Comparison of ENCODE assay signal across 8 mouse cellular contexts in genomic region chr14:118910332-118911222, GRCm38 (mm10). TPM values are rescaled to one million over a fixed set of nuclear protein-coding genes. Genes with fewer than 3 reads are reported as not detected.
DNase-seq lines count a peak whose midpoint lies in the region; ATAC-seq lines count a peak whose summit lies in the region.

No protein-coding gene starts in this region.

- H3K4me2 ChIP-seq in forebrain, embryonic 12.5 days, result no peak overlapping the region

- H3K27me3 ChIP-seq in forebrain, embryonic 10.5 days (ENCODE audit: poor library complexity, severe bottlenecking), result no peaks in the 10 kb centered on the region
- no peaks in the 10 kb centered on the region for H3K27me3 ChIP-seq in forebrain, embryonic 12.5 days

- ATAC-seq in forebrain, embryonic 12.5 days (ENCODE audit: low FRiP score), result no peak
- ATAC-seq in hematopoietic stem cell, adult 5-6 weeks (replicated peaks in 1 of 2; ENCODE audit: insufficient read depth in 1 of 2, low FRiP score in 2 of 2, low TSS enrichment in 1 of 2, low read depth in 1 of 2, poor library complexity in 2 of 2, severe bottlenecking in 2 of 2), result peak; percentile 74 to 79

- H3K4me3 ChIP-seq in forebrain, embryonic 10.5 days, result no peak overlapping the region
- H3K4me3 ChIP-seq in forebrain, embryonic 12.5 days (replicated peaks), result no peak overlapping the region

- H3K4me1 ChIP-seq in forebrain, embryonic 10.5 days, result peaks cover 2% of the 10 kb centered on the region; the same call in 1 of the 2 replicates
- H3K4me1 ChIP-seq in forebrain, embryonic 12.5 days, result no peaks in the 10 kb centered on the region

- peaks cover 95% of the 10 kb centered on the region for H3K36me3 ChIP-seq in forebrain, embryonic 10.5 days (replicated peaks)
- peaks cover 75% of the 10 kb centered on the region for H3K36me3 ChIP-seq in forebrain, embryonic 12.5 days (replicated peaks)

- H3K9me3 ChIP-seq in forebrain, embryonic 10.5 days, result no peaks in the 10 kb centered on the region
- no peaks in the 10 kb centered on the region for H3K9me3 ChIP-seq in forebrain, embryonic 12.5 days

- no peak overlapping the region for H3K27ac ChIP-seq in forebrain, embryonic 10.5 days
- no peak overlapping the region for H3K27ac ChIP-seq in forebrain, embryonic 12.5 days

- H3K9ac ChIP-seq in forebrain, embryonic 12.5 days, result no peak overlapping the region

- peak; percentile 33 for DNase-seq in forebrain, embryonic 10.5 days (ENCODE audit: extremely low spot score, low spot score)
- peak; percentile 45 for DNase-seq in cerebellum, adult 9-10 months
- peak; percentile 39 to 70 for DNase-seq in frontal cortex, postnatal 10 days (ENCODE audit: low spot score in 2 of 2)
- DNase-seq in layer of hippocampus, postnatal 14 days (ENCODE audit: low spot score in 2 of 2), result peak; percentile 59 to 80
- peak; percentile 83 for DNase-seq in lung, postnatal 14 days
- peak; percentile 81 to 84 for DNase-seq in right cerebral cortex, adult 2 months (ENCODE audit: low spot score in 2 of 2)

- WGBS in forebrain, embryonic 10.5 days, result 72% methylated on average over 29 of the region's 29 CpGs
- WGBS in forebrain, embryonic 12.5 days, result 73% methylated on average over 29 of the region's 29 CpGs

RNA-seq across cellular contexts. Expression of gene Dzip1, which starts 14.7 kb away (rescaled TPM):
- polyA plus RNA-seq in forebrain, embryonic 10.5 days (2016; fragmentation: Nextera tagmentation; extraction: Ambion mirVana), result 13.0 and 13.9 TPM in 2 replicates
- polyA plus RNA-seq in forebrain, embryonic 12.5 days (2016; fragmentation: Nextera tagmentation; extraction: Ambion mirVana), result 31.3 and 32.1 TPM in 2 replicates
- total RNA-seq in hematopoietic stem cell, adult 5-6 weeks (2017), result 4.7 and 7.8 TPM in 2 replicates
- total RNA-seq in layer of hippocampus, postnatal 14 days (2021), result 100 to 1,000 TPM in 1 of 2 experiments, 10 to 100 TPM in 1; 92.5 to 103 TPM

RNA-seq across cellular contexts. Expression of gene Dnajc3, which starts 27.2 kb away (rescaled TPM):
- 28.4 and 32.2 TPM in 2 replicates for polyA plus RNA-seq in forebrain, embryonic 10.5 days (2016; fragmentation: Nextera tagmentation; extraction: Ambion mirVana)
- 23.0 and 25.0 TPM in 2 replicates for polyA plus RNA-seq in forebrain, embryonic 12.5 days (2016; fragmentation: Nextera tagmentation; extraction: Ambion mirVana)
- 69.7 and 77.7 TPM in 2 replicates for total RNA-seq in hematopoietic stem cell, adult 5-6 weeks (2017)
- total RNA-seq in layer of hippocampus, postnatal 14 days (2021), result 10 to 100 TPM; 35.1 to 39.3 TPM

Comparison
In these comparisons a context has a peak if more than half of its experiments do, and no peak if none do; other contexts are left out.
1. DNase-seq: peak in every context shown above with its lines; median percentile 83 in lung, postnatal 14 days; 82 in right cerebral cortex, adult 2 months; 70 in layer of hippocampus, postnatal 14 days; 54 in frontal cortex, postnatal 10 days; 45 in cerebellum, adult 9-10 months; 33 in forebrain, embryonic 10.5 days.
2. RNA of gene Dzip1, which starts 14.7 kb away (total RNA-seq): 92.5 to 103 TPM in layer of hippocampus, postnatal 14 days; 4.7 to 7.8 TPM in hematopoietic stem cell, adult 5-6 weeks; every median in the first group is over 10 times any median in the second.